Mouse (Mus musculus) cerebellum, adult 2 months (tissue): ENCODE data around the gene Hdhd5.

ENCODE experiments used
- CTCF ChIP-seq: fragments of 200-500 bp; IDR thresholded peaks from 2 replicates; pipeline ENCODE4 v1.5.1; 2011; ENCODE audit warnings: low read depth, mild to moderate bottlenecking, control low read depth, low read length, moderate library complexity, borderline replicate concordance; ENCODE audit not compliant: insufficient read depth
- POLR2A ChIP-seq: fragments of 200-500 bp; IDR thresholded peaks from 2 replicates; pipeline ENCODE4 v1.6.1; 2011; ENCODE audit warnings: low read length, control low read depth, borderline replicate concordance; ENCODE audit not compliant: insufficient read depth

- TF ChIP-seq CTCF = no peak
- no peak for TF ChIP-seq POLR2A
These were observed 49.1 kb downstream of the Hdhd5 start for GRCm38 (mm10) chr6:120482021-120482420.
